Mouse (Mus musculus) forebrain, embryonic 10.5 days (tissue): Measurements from ENCODE around the gene Eya2. TPM values are rescaled to one million over a fixed set of nuclear protein-coding genes. Genes with fewer than 3 reads are reported as not detected.

Experiments used
- DNase-seq: peaks from one replicate; pipeline ENCODE4 v3.0.0-alpha.2; 2017; ENCODE audit warnings: low spot score; ENCODE audit errors: extremely low spot score
- H3K27ac ChIP-seq: fragments of 300-500 bp; sonication (generic); 2 replicates; pipeline ENCODE4 v1.5.1; 2016; ENCODE audit warnings: mild to moderate bottlenecking
- H3K27me3 ChIP-seq: fragments of 300-500 bp; sonication (generic); 2 replicates; pipeline ENCODE4 v1.6.1; 2016; ENCODE audit warnings: mild to moderate bottlenecking; ENCODE audit not compliant: poor library complexity, severe bottlenecking
- H3K36me3 ChIP-seq: fragments of 300-500 bp; sonication (generic); replicated peaks from 2 replicates; pipeline ENCODE4 v1.6.1; 2016; ENCODE audit warnings: mild to moderate bottlenecking, moderate library complexity
- H3K4me1 ChIP-seq: fragments of 300-500 bp; sonication (generic); 2 replicates; pipeline ENCODE4 v1.6.1; 2016
- H3K4me3 ChIP-seq: fragments of 300-500 bp; sonication (generic); 2 replicates; pipeline ENCODE4 v1.5.1; 2016; ENCODE audit warnings: mild to moderate bottlenecking, moderate library complexity
- H3K9me3 ChIP-seq: fragments of 300-500 bp; sonication (generic); 2 replicates; pipeline ENCODE4 v1.6.1; 2016; ENCODE audit warnings: mild to moderate bottlenecking, moderate library complexity
- WGBS: fragments of 180-500 bp; shearing (Covaris S2); methylation state at CpG from one replicate; pipeline ENCODE4 v1.1.7; 2016; 5-methylcytosine and 5-hydroxymethylcytosine counted together
- polyA plus RNA-seq: library from polyadenylated mRNA; unstranded; fragments of >200 nt; fragmentation: Nextera tagmentation; extraction: Ambion mirVana; gene quantifications from 2 replicates; pipeline ENCODE4 v1.2.1, GENCODE M21; 2016

The Eya2 gene
- polyA plus RNA-seq, 1 experiment from 2014 or later = 18.0 TPM

DNA sequence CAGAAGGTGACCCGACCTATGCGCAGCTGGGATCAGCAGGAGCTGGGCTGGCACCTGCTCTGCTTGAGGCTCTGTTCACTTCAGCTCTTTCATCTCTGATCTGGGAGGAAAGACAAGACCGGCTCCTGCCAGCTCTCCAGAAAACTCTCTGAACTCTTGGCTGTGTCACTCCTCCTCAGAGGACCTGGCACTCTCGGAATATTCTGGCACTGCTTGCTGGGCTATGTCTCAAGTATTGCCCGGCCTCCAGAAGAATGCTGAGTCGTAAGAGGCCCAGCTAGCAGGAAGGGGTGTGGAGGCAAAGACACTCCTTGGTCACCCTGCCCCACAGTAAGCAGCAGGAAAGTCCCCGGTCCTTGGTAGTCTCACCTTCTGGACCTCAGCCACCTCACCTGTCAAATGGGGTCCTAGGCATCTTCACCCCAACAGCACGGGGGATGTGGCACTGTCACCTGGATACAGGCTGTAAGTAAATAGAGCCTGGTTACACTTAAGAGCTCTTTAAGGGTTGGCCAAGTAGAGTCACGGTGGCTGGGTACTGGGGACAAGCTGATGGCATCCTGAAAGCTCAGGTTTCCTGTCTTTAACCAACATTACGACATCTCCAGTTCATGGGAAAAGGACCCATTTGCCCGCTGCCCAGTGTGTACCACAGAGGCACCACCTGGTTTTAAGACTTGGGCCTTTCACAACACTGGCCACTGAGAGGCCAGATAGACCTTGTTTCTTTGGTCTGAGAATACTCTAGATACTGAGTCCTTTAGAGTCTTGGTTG, 38.4 kb downstream of the Eya2 start:
- 87% methylated on average over 11 of the region's 11 CpGs for WGBS
- Histone ChIP-seq H3K4me1 (peaks cover 39% of the 10 kb centered on the region), H3K4me3 (no peak overlapping the region)

DNA sequence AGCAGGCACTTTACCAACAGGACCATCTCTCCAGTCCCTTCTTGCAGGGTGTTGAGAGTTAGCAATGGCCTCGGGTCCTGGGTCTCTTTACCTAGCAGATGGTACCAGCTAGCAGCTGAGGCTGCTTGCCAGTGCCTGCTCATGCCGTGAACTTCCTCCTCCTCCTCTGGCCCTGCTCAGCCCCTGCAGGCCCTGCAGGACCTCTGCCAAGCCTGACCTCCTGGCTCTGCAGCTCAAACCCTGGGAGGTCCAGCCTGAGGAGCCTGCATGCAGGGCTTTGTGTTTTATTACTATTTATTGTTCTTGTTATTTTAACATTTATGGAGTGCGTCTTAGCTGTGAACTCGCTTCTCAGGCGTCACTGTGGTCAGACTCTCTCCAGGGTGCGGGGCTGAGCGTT, 39.6 kb downstream of the Eya2 start:
- peak overlapping the region; percentile 71 for H3K27ac ChIP-seq
- 71% methylated on average over 7 of the region's 7 CpGs for WGBS

More for the DNA sequence above, 38.4 kb downstream of the Eya2 start:
- no peak for DNase-seq
- peaks cover 13% of the 10 kb centered on the region for H3K9me3 ChIP-seq
- H3K27me3 ChIP-seq = no peaks in the 10 kb centered on the region
- no peak overlapping the region for H3K27ac ChIP-seq
- H3K36me3 ChIP-seq = peaks cover 6% of the 10 kb centered on the region

DNA sequence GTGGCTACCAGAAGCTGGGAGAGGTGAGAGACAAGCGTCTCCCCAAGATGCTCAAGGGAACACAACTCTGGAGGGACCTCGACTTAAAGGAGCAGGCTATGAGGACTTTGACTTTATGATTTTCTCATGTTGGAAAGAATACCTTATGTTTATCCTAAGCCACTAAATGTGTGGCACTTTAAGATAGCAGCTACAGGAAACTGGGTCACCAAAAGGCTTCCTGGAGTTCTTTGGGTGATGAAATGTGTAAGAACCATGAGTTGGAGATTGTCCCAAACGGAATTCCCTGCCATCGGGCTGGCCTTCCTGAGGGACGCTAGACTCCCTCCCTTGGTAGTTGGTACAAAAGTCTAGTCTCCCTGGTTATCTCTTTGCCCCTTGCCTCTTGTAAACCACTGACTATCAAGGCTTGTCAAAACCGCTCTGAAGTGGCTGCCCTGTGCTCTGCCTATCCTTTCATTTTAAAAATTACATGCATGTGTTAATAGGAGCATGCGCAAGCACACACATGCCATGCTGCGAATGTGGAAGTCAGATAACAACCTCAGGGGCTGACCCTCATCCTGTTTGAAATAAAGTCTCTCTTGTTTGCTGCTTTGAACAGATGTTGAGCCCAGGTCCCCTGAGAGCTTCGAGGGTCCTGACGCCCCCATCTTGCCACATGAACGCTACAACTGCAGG, 44.4 kb downstream of the Eya2 start:
- Histone ChIP-seq H3K4me3 (no peak overlapping the region), H3K27ac (no peak overlapping the region), H3K4me1 (peaks cover 45% of the 10 kb centered on the region), H3K36me3 (peaks cover 6% of the 10 kb centered on the region), H3K27me3 (no peaks in the 10 kb centered on the region), H3K9me3 (peaks cover 13% of the 10 kb centered on the region)
- 83% methylated on average over 11 of the region's 11 CpGs for WGBS
- DNase-seq = no peak

More for the DNA sequence above, 39.6 kb downstream of the Eya2 start:
- Histone ChIP-seq H3K27me3 (no peaks in the 10 kb centered on the region), H3K9me3 (peaks cover 13% of the 10 kb centered on the region), H3K4me3 (no peak overlapping the region), H3K36me3 (peaks cover 6% of the 10 kb centered on the region), H3K4me1 (peaks cover 37% of the 10 kb centered on the region)
- no peak for DNase-seq

DNA sequence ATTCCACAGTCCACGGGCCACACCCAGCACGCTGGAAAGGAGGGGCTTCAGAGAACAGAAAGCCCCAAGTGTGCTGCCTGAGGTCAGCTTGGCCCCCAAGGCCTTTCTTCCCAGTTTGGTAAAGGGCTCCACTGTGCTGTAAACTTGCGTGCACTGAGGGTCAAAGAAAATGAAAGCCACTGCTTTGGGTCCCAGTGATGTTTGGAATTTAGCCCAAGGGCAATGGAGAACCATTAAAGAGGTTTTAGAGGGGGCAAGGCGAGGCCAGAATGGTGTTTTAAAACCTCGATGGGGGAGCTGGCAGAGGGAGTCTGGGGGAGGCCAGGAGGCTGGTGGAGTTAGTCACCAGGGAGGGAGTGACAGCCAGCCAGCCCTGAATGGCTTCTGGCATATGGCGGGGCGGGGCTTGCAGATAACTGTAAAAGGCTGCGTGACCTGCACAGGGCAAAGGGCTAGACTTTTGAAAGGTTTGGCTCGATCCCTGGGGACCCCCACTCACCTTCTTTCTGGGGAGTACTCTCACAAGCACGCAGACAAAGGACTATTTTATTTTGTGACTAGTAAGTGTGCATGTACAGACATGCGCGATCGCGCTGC, 47.2 kb downstream of the Eya2 start:
- peaks cover 11% of the 10 kb centered on the region for H3K9me3 ChIP-seq
- no peak for DNase-seq
- 58% methylated on average over 14 of the region's 14 CpGs for WGBS
- H3K4me3 ChIP-seq = no peak overlapping the region
- peaks cover 47% of the 10 kb centered on the region for H3K4me1 ChIP-seq
- peaks cover 6% of the 10 kb centered on the region for H3K36me3 ChIP-seq
- no peaks in the 10 kb centered on the region for H3K27me3 ChIP-seq
- peak overlapping the region; percentile 75 for H3K27ac ChIP-seq

DNA sequence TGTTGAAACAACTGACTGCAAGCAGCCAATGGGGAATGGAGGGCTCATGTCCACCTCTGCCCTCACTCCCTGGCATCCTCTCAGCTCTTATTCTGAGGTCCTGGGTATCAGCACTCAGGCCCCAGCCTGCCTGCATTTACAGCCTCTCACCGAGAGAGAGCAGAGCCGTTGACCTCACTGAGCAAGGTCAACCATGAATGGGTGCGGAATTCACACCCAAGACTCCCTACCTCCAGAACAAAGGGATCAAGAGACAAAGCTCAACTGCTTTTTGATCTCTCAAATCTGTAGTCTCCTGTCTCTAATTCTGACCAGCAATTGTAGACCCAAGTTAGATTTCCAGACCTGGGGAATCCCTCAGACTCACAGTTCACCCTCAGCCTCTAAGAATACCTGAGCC, 48.8 kb downstream of the Eya2 start:
- WGBS = 66% methylated on average over 3 of the region's 3 CpGs
- no peak overlapping the region for H3K4me3 ChIP-seq
- peak overlapping the region; percentile 35 for H3K27ac ChIP-seq
- no peaks in the 10 kb centered on the region for H3K9me3 ChIP-seq
- H3K27me3 ChIP-seq = no peaks in the 10 kb centered on the region
- no peaks in the 10 kb centered on the region for H3K36me3 ChIP-seq
- DNase-seq = no peak
- H3K4me1 ChIP-seq = peaks cover 52% of the 10 kb centered on the region

DNA sequence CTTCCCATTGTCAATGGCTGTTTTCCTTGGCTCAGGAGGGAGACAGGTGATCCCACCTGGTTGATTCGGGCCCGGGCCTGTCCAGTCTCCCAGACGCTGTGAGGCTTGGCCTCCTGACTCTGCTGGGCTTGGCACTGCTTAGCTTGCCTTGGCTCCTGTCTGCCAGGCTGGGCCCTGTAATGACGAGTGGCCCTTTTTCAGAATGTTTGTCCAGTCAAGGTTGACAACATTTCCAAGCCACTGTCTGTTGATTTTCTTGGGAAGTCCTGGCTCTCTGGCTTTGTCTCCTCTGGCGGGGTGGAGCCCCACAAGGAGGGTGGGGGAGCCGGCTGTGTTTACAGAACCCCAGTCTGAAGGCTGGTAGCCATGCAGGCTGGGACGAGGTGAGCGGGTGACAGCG, 49.2 kb downstream of the Eya2 start:
- peaks cover 52% of the 10 kb centered on the region for H3K4me1 ChIP-seq
- H3K4me3 ChIP-seq = no peak overlapping the region
- H3K36me3 ChIP-seq = no peaks in the 10 kb centered on the region
- no peak for DNase-seq
- H3K9me3 ChIP-seq = no peaks in the 10 kb centered on the region
- peak overlapping the region; percentile 5; the same call in 1 of the 2 replicates for H3K27ac ChIP-seq
- H3K27me3 ChIP-seq = no peaks in the 10 kb centered on the region
- 86% methylated on average over 9 of the region's 9 CpGs for WGBS

DNA sequence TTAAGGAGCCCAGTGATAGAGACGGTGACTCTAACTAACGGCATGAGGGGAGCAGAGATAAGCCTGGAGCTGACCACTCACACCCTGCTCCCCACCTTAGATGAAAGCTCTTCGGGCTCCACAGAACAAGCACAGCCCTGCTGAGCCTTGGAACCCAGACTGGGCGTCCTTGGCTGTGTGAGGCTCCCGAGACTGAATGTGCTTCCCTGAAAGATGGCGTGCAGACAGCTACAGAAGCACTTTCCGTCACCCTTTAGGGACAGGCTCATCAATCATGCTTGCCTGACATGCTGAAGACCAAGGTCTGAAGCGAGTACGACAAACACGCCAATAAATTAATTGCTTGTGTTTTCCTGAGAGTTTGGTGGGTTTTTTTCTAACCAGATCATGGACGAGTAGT, 56.2 kb downstream of the Eya2 start:
- H3K27ac ChIP-seq = no peak overlapping the region
- H3K36me3 ChIP-seq = no peaks in the 10 kb centered on the region
- peaks cover 53% of the 10 kb centered on the region for H3K4me1 ChIP-seq
- no peaks in the 10 kb centered on the region for H3K9me3 ChIP-seq
- DNase-seq = no peak
- WGBS = 86% methylated on average over 11 of the region's 11 CpGs
- H3K4me3 ChIP-seq = no peak overlapping the region
- H3K27me3 ChIP-seq = no peaks in the 10 kb centered on the region

DNA sequence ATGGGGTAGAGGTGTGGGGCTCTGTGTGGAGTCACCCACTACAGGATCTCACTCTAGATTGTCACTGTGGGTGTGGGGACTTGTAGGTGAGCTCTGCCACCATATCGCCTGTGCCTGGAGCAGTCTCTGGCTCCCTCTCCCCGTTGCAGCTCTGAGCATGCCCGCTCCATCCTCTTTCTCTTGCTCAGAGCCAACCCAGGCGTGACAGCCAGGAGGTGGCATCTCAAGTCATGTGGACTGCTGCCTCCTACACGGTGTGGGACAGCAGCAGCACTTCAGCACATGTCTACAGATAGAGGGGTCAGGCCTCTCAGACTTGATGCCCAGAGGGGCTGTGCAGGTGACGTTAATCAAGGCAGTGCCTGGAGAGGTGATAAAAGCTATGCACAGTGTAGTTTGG, 57.4 kb downstream of the Eya2 start:
- DNase-seq = no peak

DNA sequence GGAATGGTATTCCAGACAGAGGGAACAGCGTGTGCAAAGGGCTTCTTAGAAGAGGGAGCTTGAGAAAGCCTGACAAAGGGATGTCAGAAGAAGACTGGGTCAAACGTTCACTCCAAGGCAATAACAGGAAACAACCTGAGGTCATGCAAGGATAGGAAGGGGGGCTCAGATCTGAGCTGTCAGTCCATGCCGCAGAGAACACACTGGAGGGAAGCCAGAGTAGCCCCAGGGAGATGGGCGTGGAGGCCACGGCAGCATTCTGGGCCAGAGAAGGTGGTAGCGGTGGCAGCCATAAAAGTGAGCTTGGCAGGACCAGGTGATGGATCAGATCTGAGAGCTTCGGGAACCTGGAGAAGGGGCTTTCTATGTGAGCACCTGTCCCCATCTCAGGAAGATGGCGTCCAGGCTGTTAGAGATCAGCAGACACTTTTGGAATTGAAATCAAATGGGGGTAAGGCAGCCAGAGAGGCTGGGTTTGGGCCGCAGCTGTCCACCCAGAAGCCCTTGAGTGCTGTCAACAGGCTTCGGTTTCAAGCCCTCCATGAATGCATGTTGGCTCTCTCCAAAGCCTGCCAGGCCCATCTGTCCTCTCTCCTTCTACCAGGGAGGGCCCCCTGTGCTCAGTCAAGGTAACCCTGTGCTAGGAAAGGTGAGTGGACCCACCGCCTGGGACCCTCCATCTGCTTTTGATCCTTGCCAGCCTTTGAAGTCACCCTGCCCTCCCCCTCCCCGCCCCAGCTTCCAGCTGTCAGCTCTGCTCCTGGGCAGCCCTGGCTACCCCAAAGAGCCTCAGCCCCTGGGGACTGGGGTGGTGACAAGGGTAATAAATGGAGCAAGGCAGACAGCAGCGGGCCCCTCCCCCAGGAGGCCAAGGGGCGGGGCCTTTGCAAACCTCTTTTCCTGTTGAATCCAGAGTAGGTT, 58.4 kb downstream of the Eya2 start:
- Histone ChIP-seq H3K27me3 (no peaks in the 10 kb centered on the region), H3K4me1 (peaks cover 61% of the 10 kb centered on the region), H3K27ac (peak overlapping the region; percentile 75), H3K9me3 (no peaks in the 10 kb centered on the region), H3K36me3 (no peaks in the 10 kb centered on the region), H3K4me3 (no peak overlapping the region)
- WGBS = 50% methylated on average over 14 of the region's 14 CpGs
- DNase-seq = no peak

More for the DNA sequence above, 57.4 kb downstream of the Eya2 start:
- Histone ChIP-seq H3K4me3 (no peak overlapping the region), H3K36me3 (no peaks in the 10 kb centered on the region), H3K4me1 (peaks cover 57% of the 10 kb centered on the region), H3K27ac (peak overlapping the region; percentile 61; the same call in 1 of the 2 replicates), H3K9me3 (no peaks in the 10 kb centered on the region), H3K27me3 (no peaks in the 10 kb centered on the region)
- WGBS = 78% methylated on average over 6 of the region's 6 CpGs

DNA sequence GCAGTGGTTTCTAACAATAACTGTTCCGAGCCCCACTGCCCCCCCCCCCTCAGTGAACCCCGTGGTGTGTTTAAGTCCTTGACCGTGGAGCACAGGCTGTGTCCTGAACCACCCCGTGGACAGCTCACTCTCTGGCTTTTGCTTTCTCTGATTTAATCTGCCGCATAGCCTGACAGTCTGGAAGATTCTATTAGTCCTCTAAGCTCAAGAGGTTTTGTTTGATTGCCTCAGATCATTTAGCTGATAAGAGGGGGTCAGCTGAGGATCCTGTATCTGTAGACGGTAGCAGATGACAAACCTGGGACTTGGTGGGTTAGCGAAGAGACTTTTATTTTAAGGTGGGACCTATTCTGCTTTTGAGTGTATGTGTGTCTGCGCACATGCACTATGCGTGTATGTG, 59.3 kb downstream of the Eya2 start:
- Histone ChIP-seq H3K9me3 (no peaks in the 10 kb centered on the region), H3K4me3 (no peak overlapping the region), H3K27me3 (no peaks in the 10 kb centered on the region), H3K27ac (peak overlapping the region; percentile 75), H3K4me1 (peaks cover 61% of the 10 kb centered on the region), H3K36me3 (no peaks in the 10 kb centered on the region)
- WGBS = 69% methylated on average over 9 of the region's 9 CpGs
- DNase-seq = no peak

DNA sequence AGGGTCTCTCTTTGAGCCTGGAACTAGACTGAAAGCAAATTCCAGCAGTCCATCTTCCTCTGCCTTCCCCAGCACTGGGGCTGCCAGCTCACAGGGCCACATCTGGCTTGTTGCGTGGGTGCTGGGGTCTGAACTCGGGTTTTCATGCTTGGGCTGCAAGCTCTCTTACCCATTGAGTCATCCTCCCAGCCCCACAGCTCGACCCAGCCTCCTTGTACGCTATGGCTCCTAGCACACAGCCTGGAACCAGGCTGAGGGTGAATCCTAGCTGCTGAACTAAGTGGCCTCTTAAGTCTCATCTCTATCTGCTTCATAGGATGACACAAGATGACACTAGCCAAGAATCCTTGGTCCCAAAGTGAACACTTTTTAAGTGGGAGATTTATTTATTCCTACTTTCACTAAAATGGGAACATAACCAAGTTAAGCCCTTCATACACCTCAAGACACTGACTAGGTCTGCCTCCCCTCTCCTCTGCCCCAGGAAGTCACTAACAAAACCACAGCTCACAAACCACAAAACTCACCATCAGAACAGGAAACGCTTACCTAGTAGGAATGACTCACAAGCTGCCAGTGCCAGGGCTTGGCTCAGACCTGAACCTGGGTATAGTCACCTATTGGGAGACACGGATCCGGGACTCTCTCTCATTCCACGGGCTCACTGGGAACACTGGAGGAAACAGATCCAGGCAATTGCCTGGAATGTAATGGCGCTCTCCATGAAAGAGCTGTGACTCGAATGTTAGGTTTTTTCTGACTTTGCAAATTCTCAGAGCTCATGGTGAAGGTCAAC, 60.1 kb downstream of the Eya2 start:
- WGBS = 88% methylated on average over 10 of the region's 10 CpGs
- Histone ChIP-seq H3K4me3 (no peak overlapping the region), H3K9me3 (no peaks in the 10 kb centered on the region), H3K27ac (no peak overlapping the region), H3K4me1 (peaks cover 65% of the 10 kb centered on the region), H3K36me3 (no peaks in the 10 kb centered on the region), H3K27me3 (no peaks in the 10 kb centered on the region)
- DNase-seq = no peak

DNA sequence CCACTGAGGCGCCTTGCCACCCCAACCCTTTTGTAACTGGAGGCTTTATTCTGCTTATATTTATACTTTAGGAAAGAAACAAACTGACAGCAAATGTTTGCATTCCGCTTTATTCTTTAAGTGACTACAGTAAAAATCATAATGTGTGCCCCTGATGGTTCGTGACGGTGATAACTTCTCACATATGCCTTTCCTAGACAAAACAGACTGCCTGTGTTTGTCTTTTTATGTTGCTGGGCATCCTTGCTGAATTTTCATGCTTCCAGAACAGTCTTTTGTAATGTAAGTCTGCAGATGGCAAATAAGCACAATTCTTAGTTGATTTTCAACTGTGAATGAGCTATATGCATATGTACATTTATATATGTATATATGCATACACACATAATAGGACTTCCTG, 61.7 kb downstream of the Eya2 start:
- DNase-seq = no peak
- Histone ChIP-seq H3K27ac (no peak overlapping the region), H3K27me3 (no peaks in the 10 kb centered on the region), H3K4me1 (peaks cover 59% of the 10 kb centered on the region), H3K4me3 (no peak overlapping the region), H3K9me3 (no peaks in the 10 kb centered on the region), H3K36me3 (no peaks in the 10 kb centered on the region)
- 92% methylated on average over 4 of the region's 4 CpGs for WGBS
